Mouse (Mus musculus) common myeloid progenitor, adult 5-6 weeks (primary cell): ENCODE data around the gene Mfsd14a. TPM values are rescaled to one million over a fixed set of nuclear protein-coding genes. Genes with fewer than 3 reads are reported as not detected.
"Not testable (repeated sequence)": the region's sequence is repeated elsewhere in the genome, so short reads cannot be mapped to it uniquely, and the experiment has no call there.

Experiments used
- ATAC-seq: replicated peaks from 2 replicates; pipeline ENCODE4 v1.8.0; 2016; ENCODE audit warnings: low read depth, mild to moderate bottlenecking, moderate TSS enrichment, inconsistent platforms; ENCODE audit not compliant: poor library complexity, severe bottlenecking
- total RNA-seq: library from RNA; stranded (forward); fragments of 200-1000, 187-1606 nt; gene quantifications from 2 replicates; pipeline ENCODE4 v1.2.3, GENCODE M21; 2017

The Mfsd14a gene
- total RNA-seq, 1 experiment from 2014 or later: 84.3 TPM

GRCm38 (mm10) chr3:116654051-116654450 lies 8.4 kb downstream of the Mfsd14a start:
- not testable (repeated sequence) for ATAC-seq

DNA sequence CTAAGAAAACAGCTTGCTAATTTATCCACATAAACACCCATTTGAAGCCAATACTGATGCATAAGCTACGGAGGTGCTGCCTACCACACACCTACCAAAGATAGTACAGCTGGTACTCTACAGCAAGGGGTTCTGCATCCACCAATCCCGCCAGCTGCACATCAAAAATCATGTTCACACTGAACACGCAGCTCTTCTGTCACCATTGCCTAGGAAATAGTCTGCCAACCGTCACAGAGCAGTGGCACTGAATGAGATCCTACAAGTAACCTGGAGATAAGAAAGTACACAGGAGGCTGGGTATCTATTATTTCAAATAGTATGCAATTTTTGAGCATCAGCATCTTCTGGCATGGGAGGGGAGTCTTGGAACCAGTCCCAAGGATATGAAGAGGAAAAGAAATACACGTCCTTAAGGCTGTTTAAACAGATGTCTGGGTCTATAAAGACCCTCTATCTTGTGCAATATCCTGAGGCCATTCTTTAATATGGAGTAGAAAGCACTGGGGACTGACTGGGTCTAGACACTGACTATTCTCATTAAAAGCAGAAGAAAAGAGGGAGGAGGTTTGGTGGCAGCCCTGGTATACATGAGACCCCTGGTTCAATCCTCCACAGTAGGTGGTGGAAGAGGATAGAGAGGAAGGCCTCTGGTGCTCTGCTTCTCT lies 9.1 kb downstream of the Mfsd14a start:
- peak; percentile 24 for ATAC-seq

DNA sequence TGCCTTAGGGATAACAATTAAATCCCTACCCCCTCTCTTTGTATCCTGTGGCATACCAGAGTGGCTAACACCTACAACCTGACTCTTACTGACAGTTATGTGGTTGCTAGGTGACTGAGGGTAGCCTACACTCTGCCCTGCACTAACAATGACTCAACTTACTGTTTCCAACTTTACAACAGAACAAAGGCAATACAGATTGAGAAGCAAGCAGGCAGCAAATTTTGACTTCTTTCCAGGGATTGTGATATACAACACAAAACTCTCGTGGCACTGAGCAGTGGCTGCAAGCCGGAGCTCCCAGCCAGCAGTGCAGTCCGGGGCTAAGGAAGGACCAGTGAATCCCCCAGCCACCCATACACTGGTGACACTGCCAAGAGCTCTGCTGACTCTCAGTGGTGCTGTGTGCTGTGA lies 10.4 kb downstream of the Mfsd14a start:
- no peak for ATAC-seq

DNA sequence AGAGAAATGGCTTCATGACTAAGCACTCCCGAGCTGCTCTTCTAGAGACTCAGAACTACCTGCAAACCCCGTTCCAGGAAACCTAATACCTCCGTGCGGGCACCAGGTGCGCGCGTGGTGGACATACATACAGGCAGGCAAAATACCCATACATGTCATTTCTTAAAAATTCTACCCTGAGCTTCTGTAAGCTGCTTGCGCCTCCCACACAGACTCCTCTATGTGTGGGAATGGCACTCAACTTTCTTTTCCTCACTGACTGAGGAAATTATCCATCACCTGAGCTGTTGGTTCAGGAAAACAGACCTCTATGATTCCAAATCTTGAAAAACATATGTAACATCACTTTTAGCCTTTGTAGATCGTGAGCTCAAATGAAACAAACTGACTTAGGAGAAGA lies 11.8 kb downstream of the Mfsd14a start:
- ATAC-seq: no peak

DNA sequence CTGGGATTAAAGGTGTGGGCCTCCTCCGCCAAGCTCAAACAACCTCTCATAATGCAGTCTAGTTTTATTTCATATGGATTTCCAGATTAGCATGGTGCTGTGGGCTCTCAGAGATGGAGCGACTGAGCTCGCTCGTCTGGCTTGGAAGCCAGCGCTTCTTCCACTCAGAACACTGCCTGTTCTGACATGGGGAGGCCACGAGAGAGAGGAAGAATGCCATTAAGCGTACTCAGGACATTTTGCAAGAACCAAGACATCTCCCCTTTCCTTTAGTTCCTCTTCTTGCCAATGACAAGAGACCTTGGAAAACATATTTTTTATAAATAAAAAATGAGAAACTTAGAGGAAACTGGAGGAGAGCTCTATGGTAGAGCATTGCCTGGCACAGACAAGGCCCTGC lies 13.7 kb downstream of the Mfsd14a start:
- ATAC-seq: peak; percentile 36; the same call in 1 of the 2 replicates

- no peak for ATAC-seq
Observed at GRCm38 (mm10) chr3:116646387-116646786, 16.1 kb downstream of the Mfsd14a start.

GRCm38 (mm10) chr3:116642373-116642772 lies 20.1 kb downstream of the Mfsd14a start:
- 0 out of 2 replicates have a peak, but pooled peaks have one; percentile 17 for ATAC-seq

DNA sequence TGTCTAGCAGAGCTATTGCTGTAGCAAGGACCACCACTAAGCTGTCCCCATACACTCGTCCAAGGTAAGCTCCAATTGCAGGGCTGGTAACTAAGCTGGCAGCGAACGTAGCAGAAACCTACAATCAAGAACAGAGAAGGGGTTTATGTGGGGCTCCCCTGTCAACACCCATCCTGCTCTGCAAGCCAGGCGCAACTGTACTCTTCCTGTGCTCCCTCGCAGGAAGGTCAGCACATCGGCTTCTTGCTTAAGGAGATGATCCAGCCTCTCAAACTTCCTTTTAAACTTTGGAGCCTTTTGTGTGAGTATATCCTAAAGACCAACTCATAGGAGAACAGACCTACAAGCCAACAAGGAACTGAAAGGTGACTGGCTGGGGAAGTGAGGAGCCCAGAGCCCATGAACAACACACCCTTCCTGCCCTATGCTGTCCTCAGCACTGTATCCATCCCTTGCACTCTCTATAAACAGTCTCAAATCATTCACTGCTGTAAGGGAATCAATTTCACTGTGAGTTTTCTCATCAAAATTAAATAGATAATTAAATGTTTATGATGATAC lies 20.6 kb downstream of the Mfsd14a start:
- 0 out of 2 replicates have a peak, but pooled peaks have one; percentile 42 for ATAC-seq

- peak; percentile 50; the same call in 1 of the 2 replicates for ATAC-seq
Observed at GRCm38 (mm10) chr3:116640024-116640423, 22.5 kb downstream of the Mfsd14a start.

DNA sequence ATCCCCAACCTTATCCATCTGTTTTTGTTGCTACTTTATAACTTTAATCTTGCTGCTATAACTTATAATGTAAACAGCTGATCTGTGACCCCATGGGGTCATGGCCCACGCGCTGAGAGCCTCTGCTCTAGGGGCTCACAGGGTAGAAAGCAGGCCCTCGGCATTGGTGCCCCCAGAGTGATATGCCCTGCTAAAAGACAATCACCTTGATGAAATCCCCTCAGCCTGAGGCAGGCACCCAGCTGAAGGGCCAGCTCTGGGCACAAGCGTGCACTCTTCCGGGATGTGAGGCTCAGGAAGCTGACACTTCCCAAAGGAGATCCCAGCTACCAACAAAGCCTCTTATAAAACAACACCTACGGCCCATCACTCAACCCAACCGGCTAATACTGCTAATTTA lies 23.9 kb downstream of the Mfsd14a start:
- no peak for ATAC-seq

GRCm38 (mm10) chr3:116637693-116638476 lies 24.6 kb downstream of the Mfsd14a start:
- no peak for ATAC-seq

GRCm38 (mm10) chr3:116635799-116636198 lies 26.7 kb downstream of the Mfsd14a start:
- no peak for ATAC-seq

DNA sequence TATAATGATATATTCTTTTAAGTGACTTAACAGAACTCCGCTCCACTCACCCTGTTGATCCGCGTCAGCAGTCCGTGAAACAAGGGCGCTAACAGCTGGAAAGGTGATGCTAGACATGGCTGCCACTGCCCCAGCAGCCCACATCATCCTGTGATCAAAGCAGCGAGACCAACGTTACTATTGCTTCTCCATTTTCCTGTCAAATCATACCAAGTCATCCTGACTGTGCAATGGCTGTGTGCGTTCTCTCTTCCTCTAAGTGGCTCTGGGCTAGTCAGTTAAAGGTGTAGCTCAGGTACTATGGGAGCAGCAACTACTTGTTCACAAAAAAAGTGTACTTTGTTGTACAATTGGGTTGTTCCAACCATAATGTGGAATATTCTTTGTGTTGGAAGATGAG lies 27.6 kb downstream of the Mfsd14a start:
- peak; percentile 29; the same call in 1 of the 2 replicates for ATAC-seq

DNA sequence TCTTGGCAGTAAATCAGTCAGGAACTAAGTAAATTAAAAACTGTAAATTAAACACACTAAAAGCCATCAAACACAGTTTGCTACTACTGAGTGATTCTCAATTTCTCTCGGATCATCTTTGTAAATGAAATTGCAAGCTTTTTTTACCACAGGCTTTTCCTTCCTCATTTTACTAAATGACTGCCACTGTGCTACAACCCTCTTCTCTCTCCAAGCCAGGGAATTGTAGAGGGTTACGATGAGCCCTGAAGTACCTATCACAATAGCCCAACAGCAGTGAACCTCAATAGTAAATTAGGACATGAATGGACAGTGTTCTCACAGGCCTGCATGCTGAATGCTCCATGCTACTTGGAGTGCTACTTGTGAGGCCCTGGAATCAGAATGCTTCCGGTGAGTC lies 28.4 kb downstream of the Mfsd14a start:
- ATAC-seq: peak; percentile 48

- ATAC-seq: no peak
Observed at GRCm38 (mm10) chr3:116632971-116633370, 29.5 kb downstream of the Mfsd14a start.

DNA sequence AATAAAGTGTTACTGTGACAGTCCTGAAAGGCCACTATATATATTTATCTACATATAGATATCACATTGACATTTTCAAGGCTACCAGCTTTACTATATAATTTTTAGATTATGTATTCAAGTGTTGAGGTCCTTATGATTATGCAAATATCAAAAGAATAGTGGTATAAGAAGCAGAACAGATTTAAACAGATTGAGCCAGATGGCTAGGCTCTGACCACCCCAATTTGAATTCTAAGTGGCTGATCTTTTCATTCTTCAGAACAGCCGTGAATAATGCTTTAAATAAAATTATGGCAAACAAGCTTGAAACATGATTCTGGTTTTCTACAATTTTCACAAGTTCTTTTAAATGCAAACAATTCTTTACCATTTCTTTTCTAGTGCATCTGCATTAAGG lies 31.0 kb downstream of the Mfsd14a start:
- no peak for ATAC-seq

DNA sequence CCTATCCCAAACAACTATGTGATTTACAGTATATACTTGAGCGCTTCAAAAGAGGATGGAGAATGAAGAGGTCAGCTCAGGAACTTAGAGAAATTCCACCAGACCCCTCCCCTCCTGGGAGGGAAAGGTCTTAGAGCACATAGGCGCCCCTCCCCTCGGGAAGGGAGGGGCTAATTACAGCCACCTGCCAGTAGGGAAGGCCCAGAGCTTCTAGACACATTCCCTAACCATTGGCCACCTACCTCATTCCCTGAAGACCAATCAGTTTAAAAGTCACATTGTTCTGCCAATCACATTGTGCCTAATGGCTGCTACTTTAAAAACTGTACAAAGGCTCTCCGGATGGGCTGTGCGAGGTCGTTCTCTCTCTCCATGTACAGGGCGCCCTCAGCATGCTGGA lies 39.8 kb downstream of the Mfsd14a start:
- ATAC-seq: no peak

- ATAC-seq: peak; percentile 83
Observed at GRCm38 (mm10) chr3:116620636-116621370, 41.7 kb downstream of the Mfsd14a start.

DNA sequence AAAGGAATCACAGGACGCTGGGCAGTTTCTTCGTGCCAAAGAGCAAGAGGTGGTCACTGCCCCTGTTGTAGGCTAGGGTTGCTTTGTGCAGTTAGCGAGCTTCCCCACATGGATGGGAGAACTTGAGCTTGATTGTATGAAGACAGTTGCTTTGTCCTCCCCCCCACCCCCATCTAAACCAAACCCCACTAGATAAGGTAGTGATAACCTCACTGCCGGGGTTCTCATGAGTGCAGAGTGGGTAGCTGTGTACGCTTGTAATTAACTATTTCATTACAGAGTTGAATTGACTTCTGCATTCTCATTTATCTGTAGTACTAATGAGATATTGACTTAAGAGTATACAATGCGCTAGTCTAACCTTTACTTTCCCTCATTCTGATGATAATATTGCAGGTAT lies 43.6 kb downstream of the Mfsd14a start:
- ATAC-seq: peak; percentile 30; the same call in 1 of the 2 replicates

DNA sequence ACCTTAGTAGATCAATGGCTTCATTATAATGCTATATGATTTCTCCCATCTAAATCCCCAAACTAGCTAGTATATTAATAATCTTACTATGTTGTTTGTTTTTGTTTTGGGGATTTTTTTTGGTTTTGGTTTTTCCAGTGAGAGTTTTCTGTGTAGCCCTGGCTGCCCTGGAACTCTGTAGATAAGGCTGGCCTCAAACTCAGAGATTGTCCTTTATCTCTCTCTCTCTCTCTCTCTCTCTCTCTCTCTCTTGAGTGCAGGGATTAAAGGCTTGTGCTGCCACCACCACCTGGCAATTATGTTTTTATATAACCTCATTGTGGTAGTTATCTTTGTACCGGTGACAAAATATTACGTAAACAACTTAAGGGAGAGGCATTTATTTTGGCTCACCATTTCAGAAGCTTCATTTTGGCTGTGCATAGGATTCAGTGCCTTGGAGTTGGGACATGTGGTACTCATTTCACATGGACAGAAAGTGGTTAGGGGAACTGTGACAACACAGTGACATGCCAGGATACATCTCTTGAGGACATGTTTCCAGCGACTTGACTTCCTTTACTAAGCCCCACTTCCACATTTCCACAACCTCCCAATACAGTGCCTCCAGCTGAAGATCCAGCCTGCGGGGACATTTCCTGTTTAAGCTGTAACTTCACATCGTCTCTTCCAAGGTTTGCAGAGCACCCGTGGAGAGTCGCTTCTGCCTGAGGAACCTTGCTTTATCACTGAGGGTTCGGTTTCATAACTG lies 47.0 kb downstream of the Mfsd14a start:
- ATAC-seq: 0 out of 2 replicates have a peak, but pooled peaks have one; percentile 37
